Mouse (Mus musculus): ENCODE data around the gene Gm45261.

Gm45261 gene

GRCm38 (mm10) chr1:80410229-80410973 lies 50.8 kb downstream of the Gm45261 start:
- DNase-seq (ENCODE audit: low read depth, low spot score): no peak

GRCm38 (mm10) chr1:80409467-80410105 lies 51.7 kb downstream of the Gm45261 start:
- no peak for DNase-seq (ENCODE audit: low read depth, low spot score)

- peak; percentile 51 for DNase-seq (ENCODE audit: low read depth, low spot score)
These were observed 52.7 kb downstream of the Gm45261 start for GRCm38 (mm10) chr1:80408586-80408985.

- DNase-seq (ENCODE audit: low read depth, low spot score): no peak
These were observed 57.1 kb downstream of the Gm45261 start for GRCm38 (mm10) chr1:80404196-80404595.

- DNase-seq (ENCODE audit: low read depth, low spot score): no peak
These were observed 57.8 kb downstream of the Gm45261 start for GRCm38 (mm10) chr1:80403366-80403893.

GRCm38 (mm10) chr1:80401961-80402360 lies 59.3 kb downstream of the Gm45261 start:
- DNase-seq (ENCODE audit: low read depth, low spot score): no peak

Data from brain, embryonic 18.5 days (tissue).